20 mouse cellular contexts compared by ENCODE assay signal in the genomic region with DNA sequence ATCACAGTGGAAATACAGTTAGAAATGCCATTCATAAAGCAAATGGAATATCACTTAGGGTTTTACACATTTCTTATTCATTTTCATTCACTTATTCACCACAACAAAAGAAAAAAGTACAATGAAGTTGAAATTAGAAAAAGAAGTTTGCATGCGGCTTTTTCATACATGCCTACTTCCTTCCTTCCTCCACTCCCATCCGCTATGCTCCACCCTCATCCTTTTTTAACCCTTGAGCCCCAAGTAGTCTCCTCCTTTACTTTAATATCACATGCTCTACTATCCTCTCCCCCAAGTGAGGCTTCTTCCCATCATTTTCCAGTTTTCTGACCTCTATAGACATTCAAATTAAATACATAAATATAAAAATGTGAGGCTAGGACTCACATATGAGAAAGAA. TPM values are rescaled to one million over a fixed set of nuclear protein-coding genes. Genes with fewer than 3 reads are reported as not detected.
DNase-seq lines count a peak whose midpoint lies in the region; ATAC-seq lines count a peak whose summit lies in the region.
"Had no signal": no experiment of that assay in that cellular context is flagged by ENCODE, and none has a peak within 500 bp of the region (broad histone marks: within the 10 kb centered on the region; RNA-seq: fewer than 3 reads in every experiment).

No protein-coding gene starts in this region.

- no peaks in the 10 kb centered on the region for H3K36me3 ChIP-seq in macrophage (ENCODE audit: inconsistent target)
- no peaks in the 10 kb centered on the region for H3K36me3 ChIP-seq in heart, embryonic 12.5 days
- H3K36me3 ChIP-seq: embryonic facial prominence, embryonic 13.5 days; forebrain, embryonic 12.5 days; heart, embryonic 10.5 days; heart, embryonic 15.5 days; hindbrain, embryonic 10.5 days had no signal

- H3K9me3 ChIP-seq in heart, embryonic 12.5 days (replicated peaks): no peaks in the 10 kb centered on the region
- H3K9me3 ChIP-seq: embryonic facial prominence, embryonic 13.5 days; forebrain, embryonic 12.5 days; heart, embryonic 10.5 days; heart, embryonic 15.5 days; hindbrain, embryonic 10.5 days had no signal

- no peaks in the 10 kb centered on the region for H3K79me2 ChIP-seq in macrophage (ENCODE audit: inconsistent target)

- WGBS in macrophage (ENCODE audit: missing documents): 23% methylated on average over 2 of the region's 2 CpGs
- WGBS in heart, embryonic 12.5 days: 69% methylated on average over 2 of the region's 2 CpGs

- H3K27ac ChIP-seq in macrophage: no peak overlapping the region
- no peak overlapping the region for H3K27ac ChIP-seq in heart, embryonic 12.5 days (ENCODE audit: poor library complexity, severe bottlenecking)
- H3K27ac ChIP-seq: embryonic facial prominence, embryonic 13.5 days; forebrain, embryonic 12.5 days; heart, embryonic 10.5 days; heart, embryonic 15.5 days; hindbrain, embryonic 10.5 days; hindbrain, embryonic 14.5 days had no signal

- H3K27me3 ChIP-seq in heart, embryonic 12.5 days (replicated peaks): no peaks in the 10 kb centered on the region
- H3K27me3 ChIP-seq: heart, embryonic 15.5 days had no signal

- no peak overlapping the region for H3K4me2 ChIP-seq in heart, embryonic 12.5 days
- H3K4me2 ChIP-seq: embryonic facial prominence, embryonic 13.5 days; forebrain, embryonic 12.5 days; heart, embryonic 15.5 days; hindbrain, embryonic 14.5 days had no signal

- H3K4me1 ChIP-seq in heart, embryonic 12.5 days (replicated peaks): no peaks in the 10 kb centered on the region
- H3K4me1 ChIP-seq: embryonic facial prominence, embryonic 13.5 days; forebrain, embryonic 12.5 days; heart, embryonic 10.5 days; heart, embryonic 15.5 days; hindbrain, embryonic 10.5 days had no signal

- DNase-seq in thymus, postnatal 0 days (ENCODE audit: low spot score): peak; percentile 27
- DNase-seq in thymus, postnatal 4 days: no peak
- no peak for DNase-seq in yolk sac, embryonic 10.5 days (ENCODE audit: low spot score)
- no peak for DNase-seq in urinary bladder, postnatal 14 days (ENCODE audit: low spot score)
- DNase-seq: adrenal gland, postnatal 14 days; cerebellum, adult 11-12 months; cerebellum, adult 9-11 months; cerebellum, postnatal 36 days; gastrocnemius, postnatal 10 days; heart, adult 18-20 months had no signal

- no peak overlapping the region for H3K9ac ChIP-seq in heart, embryonic 12.5 days
- H3K9ac ChIP-seq: embryonic facial prominence, embryonic 13.5 days; forebrain, embryonic 12.5 days; heart, embryonic 15.5 days; hindbrain, embryonic 14.5 days had no signal

- peak; percentile 68 for ATAC-seq in CD4-positive, CD25-positive, alpha-beta regulatory T cell, adult 4 months
- ATAC-seq in heart, embryonic 12.5 days (ENCODE audit: insufficient number of reproducible peaks, low FRiP score): no peak
- ATAC-seq: forebrain, embryonic 16.5 days had no signal

- peak overlapping the region; percentile 12; the same call in 1 of the 2 replicates for H3K4me3 ChIP-seq in macrophage (ENCODE audit: inconsistent target)
- H3K4me3 ChIP-seq in heart, embryonic 12.5 days: no peak overlapping the region
- H3K4me3 ChIP-seq: embryonic facial prominence, embryonic 13.5 days; forebrain, embryonic 12.5 days; heart, embryonic 10.5 days; heart, embryonic 15.5 days; hindbrain, embryonic 10.5 days had no signal

RNA-seq across cellular contexts. Expression of a gene that starts 58.6 kb away (rescaled TPM):
- polyA plus RNA-seq in thymus, postnatal 0 days (2015; fragmentation: Nextera tagmentation; extraction: Ambion mirVana): 38.6 and 40.4 TPM in 2 replicates
- 10 to 100 TPM; 42.7 to 57.1 TPM for polyA plus RNA-seq in CD4-positive, CD25-positive, alpha-beta regulatory T cell, adult 4 months (2017; shearing (Covaris generic))
- 10 to 100 TPM; 17.8 to 56.4 (median 29.2) TPM for total RNA-seq in macrophage (2018; cell fraction: chromatin; rRNA removed)
- total RNA-seq in macrophage (2018; cell fraction: cytosol; rRNA removed): 10 to 100 TPM; 56.6 to 81.9 (median 67.6) TPM
- 10 to 100 TPM; 23.8 to 66.7 (median 42.7) TPM for total RNA-seq in macrophage (2018; cell fraction: nucleus; rRNA removed)
- 65.8 to 95.1 TPM (median 67.1 TPM) in 3 replicates for polyA plus RNA-seq in macrophage (2018)
- 47.4 and 49.5 TPM in 2 replicates for polyA plus RNA-seq in heart, embryonic 12.5 days (2016; fragmentation: Nextera tagmentation; extraction: Ambion mirVana)
